Mouse (Mus musculus) midbrain, embryonic 12.5 days (tissue): Measurements from ENCODE around the gene Nt5c3b. TPM values are rescaled to one million over a fixed set of nuclear protein-coding genes. Genes with fewer than 3 reads are reported as not detected.

Source experiments
- ATAC-seq: fragments of 200-750 bp; cut with Nextera tagmentation; 2 replicates; pipeline ENCODE4 v1.8.0; 2017; ENCODE audit warnings: low read depth, moderate TSS enrichment, moderate library complexity; ENCODE audit not compliant: low FRiP score
- H3K27ac ChIP-seq: fragments of 300-500 bp; sonication (generic); replicated peaks from 2 replicates; pipeline ENCODE4 v1.5.1; 2016; ENCODE audit warnings: mild to moderate bottlenecking
- H3K27me3 ChIP-seq: fragments of 300-500 bp; sonication (generic); 2 replicates; pipeline ENCODE4 v1.6.1; 2016; ENCODE audit warnings: mild to moderate bottlenecking
- H3K36me3 ChIP-seq: fragments of 300-500 bp; sonication (generic); 2 replicates; pipeline ENCODE4 v1.6.1; 2016
- H3K4me1 ChIP-seq: fragments of 300-500 bp; sonication (generic); 2 replicates; pipeline ENCODE4 v1.6.1; 2016
- H3K4me2 ChIP-seq: fragments of 300-500 bp; sonication (generic); replicated peaks from 2 replicates; pipeline ENCODE4 v1.6.1; 2016; ENCODE audit warnings: mild to moderate bottlenecking, moderate library complexity
- H3K4me3 ChIP-seq: fragments of 300-500 bp; sonication (generic); 2 replicates; pipeline ENCODE4 v1.5.1; 2016; ENCODE audit warnings: mild to moderate bottlenecking
- H3K9ac ChIP-seq: fragments of 300-500 bp; sonication (generic); replicated peaks from 2 replicates; pipeline ENCODE4 v1.6.1; 2016; ENCODE audit warnings: mild to moderate bottlenecking, moderate library complexity
- H3K9me3 ChIP-seq: fragments of 300-500 bp; sonication (generic); 2 replicates; pipeline ENCODE4 v1.6.1; 2016; ENCODE audit warnings: mild to moderate bottlenecking
- WGBS: fragments of 180-500 bp; shearing (Covaris S2); methylation state at CpG from one replicate; pipeline ENCODE4 v1.1.7; 2016; 5-methylcytosine and 5-hydroxymethylcytosine counted together
- polyA plus RNA-seq: library from polyadenylated mRNA; unstranded; fragments of >200 nt; fragmentation: Nextera tagmentation; extraction: Ambion mirVana; gene quantifications from 2 replicates; pipeline ENCODE4 v1.2.1, GENCODE M21; 2016

The Nt5c3b gene
- polyA plus RNA-seq, 1 experiment from 2014 or later: 100.0 TPM

DNA sequence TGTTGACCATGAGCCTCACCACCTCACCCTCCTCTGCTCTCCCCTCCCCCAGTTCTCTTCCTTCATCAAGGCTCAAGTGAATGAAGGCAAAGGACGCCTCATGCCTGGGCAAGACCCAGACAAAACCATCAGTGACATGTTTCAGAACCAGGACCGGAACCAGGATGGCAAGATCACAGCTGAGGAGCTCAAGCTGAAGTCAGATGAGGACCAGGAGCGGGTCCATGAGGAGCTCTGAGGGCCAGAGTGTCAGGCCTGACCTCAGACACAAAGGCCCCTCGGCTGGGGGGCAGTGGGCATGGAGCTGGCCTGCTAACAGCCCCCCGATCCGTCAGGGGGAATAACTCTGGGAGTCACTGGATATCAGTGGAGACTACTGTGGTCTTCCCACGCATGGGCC, 17.8 kb downstream of the Nt5c3b start:
- no peak overlapping the region for H3K4me3 ChIP-seq
- H3K27me3 ChIP-seq: no peaks in the 10 kb centered on the region
- H3K4me2 ChIP-seq: no peak overlapping the region
- no peaks in the 10 kb centered on the region for H3K36me3 ChIP-seq
- ATAC-seq: no peak
- no peaks in the 10 kb centered on the region for H3K9me3 ChIP-seq
- H3K27ac ChIP-seq: no peak overlapping the region
- WGBS: 89% methylated on average over 7 of the region's 7 CpGs
- H3K9ac ChIP-seq: peak overlapping the region; percentile 4; the same call in 1 of the 2 replicates
- H3K4me1 ChIP-seq: peaks cover 5% of the 10 kb centered on the region; the same call in 1 of the 2 replicates

DNA sequence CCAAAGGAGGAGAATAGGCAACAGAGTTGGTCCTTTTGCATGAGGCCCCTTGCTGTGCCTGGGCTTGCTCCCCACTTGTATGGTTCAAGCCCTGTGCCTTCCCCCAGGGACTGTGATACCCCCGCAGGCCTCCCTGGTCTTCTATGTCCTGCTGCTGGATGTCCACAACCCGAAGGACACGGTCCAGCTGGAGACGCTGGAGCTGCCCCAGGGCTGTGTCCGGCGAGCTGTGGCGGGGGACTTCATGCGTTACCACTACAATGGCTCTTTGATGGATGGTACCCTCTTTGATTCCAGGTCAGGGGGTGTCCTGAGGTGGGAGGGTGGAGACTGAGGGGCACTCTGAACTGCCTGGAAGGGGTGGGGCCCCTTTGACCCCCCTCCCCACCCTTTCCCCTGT, 20.1 kb downstream of the Nt5c3b start:
- no peak overlapping the region for H3K4me2 ChIP-seq
- H3K27me3 ChIP-seq: peaks cover 10% of the 10 kb centered on the region
- H3K4me1 ChIP-seq: peaks cover 5% of the 10 kb centered on the region; the same call in 1 of the 2 replicates
- WGBS: 66% methylated on average over 8 of the region's 8 CpGs
- no peak overlapping the region for H3K9ac ChIP-seq
- H3K4me3 ChIP-seq: no peak overlapping the region
- no peaks in the 10 kb centered on the region for H3K36me3 ChIP-seq
- H3K9me3 ChIP-seq: no peaks in the 10 kb centered on the region
- no peak for ATAC-seq
- no peak overlapping the region for H3K27ac ChIP-seq

DNA sequence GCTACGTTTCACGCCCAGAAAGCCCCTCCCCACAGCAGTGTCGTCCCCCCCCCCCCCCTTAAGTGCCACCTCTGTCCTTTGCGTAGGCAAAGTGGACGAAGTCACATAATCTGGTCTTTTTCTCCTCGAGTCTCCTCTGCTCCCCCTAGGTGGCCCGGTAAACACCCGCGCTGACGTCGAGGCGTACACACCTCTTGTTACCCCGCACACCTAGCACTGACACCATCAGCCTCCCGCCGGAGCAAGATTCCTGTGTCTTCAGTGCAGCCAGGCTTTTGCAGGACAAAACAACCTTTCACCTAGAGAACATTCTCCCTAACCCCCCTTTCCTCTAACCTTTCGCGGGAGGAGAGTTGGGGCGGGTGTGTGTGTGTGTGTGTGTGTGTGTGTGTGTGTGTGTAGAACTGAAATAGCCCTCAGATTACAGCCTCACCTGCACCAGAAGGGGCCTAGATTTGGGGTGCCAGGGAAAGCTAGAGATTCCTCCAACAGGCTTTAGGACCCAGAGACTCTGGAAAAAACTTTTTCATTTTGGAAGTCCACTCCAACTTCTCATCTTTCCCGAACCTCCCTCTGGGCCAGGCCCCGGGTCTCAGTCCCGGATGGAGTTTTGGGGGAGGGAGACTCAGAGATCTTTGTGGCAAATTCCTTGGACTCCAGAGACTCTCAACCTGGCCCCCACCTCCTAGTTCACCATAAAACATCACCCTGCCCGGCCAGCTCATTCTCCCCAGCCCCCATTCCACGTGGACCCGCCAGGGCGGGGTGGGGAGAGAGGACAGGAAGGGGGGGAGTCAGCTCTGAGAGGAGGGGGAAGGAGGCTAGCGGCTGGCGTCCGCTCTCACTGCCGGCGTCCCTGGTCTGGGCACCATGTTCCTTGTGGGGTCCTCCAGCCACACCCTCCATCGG, 26.4 kb downstream of the Nt5c3b start, which contains the start of gene Fkbp10:
Gene Fkbp10, plus strand, starts transcription at position 784 of the 909 bp plus-strand sequence.
- H3K4me3 ChIP-seq: peak within 1 kb of the TSS; percentile 57
- peaks cover 19% of the 10 kb centered on the region; the same call in 1 of the 2 replicates for H3K4me1 ChIP-seq
- peak within 1 kb of the TSS; percentile 68 for H3K27ac ChIP-seq
- H3K36me3 ChIP-seq: peaks cover 3% of the 10 kb centered on the region; the same call in 1 of the 2 replicates
- peaks cover 53% of the 10 kb centered on the region for H3K27me3 ChIP-seq
- 0 out of 2 replicates have a peak, but pooled peaks have one; percentile 9 for ATAC-seq
- under 1% methylated on average over 31 of the region's 31 CpGs for WGBS
- peak within 1 kb of the TSS; percentile 67 for H3K9ac ChIP-seq
- H3K9me3 ChIP-seq: no peaks in the 10 kb centered on the region
- H3K4me2 ChIP-seq: peak within 1 kb of the TSS; percentile 63

DNA sequence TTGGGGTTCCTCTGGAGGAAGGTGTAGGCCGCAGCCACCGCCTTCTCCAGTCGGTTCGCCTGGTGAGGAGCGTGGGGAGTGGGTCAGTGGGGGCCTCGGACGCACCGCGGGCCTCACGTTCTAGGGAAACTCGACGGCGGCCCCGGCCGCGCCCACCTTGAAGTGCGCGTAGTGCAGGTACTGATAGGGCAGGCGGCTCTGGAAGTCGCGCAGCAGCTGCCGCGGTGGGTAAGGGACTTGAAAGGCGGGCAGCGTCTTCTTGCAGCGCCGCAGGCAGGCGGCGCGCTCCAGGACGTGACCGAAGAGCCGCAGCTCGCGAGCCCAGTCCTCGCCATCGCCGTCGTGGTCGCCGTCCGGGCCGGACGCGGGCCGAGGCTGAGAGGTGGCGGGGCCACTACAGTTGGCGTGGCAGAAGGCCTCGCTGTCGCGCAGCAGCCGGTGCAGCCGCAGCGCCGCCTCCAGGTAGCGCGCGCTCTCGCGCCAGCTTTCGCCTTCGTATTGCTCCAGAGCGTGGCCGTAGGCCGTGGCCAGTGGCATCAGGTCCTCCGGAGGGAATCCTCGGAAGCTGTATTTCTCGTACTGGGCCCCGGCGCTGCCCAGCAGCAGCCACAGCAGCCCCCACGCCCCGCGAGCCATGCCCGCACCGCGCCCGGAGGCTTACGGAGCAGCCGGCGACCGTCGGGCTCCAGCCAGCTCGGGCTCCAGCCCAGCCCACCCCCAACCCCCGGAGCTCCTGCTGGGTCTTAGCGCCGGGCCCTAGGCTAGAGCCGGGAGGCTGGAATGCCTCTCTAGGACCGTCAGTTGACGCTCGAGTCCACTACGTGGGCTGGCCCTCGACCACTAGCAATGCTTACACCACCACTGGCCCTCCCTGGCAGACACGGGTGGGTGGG, 27.3 kb downstream of the Nt5c3b start, which contains the start of gene P3h4:
Gene P3h4, minus strand, starts transcription at position 816 of the 893 bp plus-strand sequence.
- Histone ChIP-seq H3K9me3 (no peaks in the 10 kb centered on the region), H3K36me3 (peaks cover 3% of the 10 kb centered on the region; the same call in 1 of the 2 replicates), H3K27me3 (peaks cover 53% of the 10 kb centered on the region), H3K4me2 (peak within 1 kb of the TSS; percentile 63), H3K27ac (peak within 1 kb of the TSS; percentile 68), H3K4me3 (peak within 1 kb of the TSS; percentile 57), H3K4me1 (peaks cover 19% of the 10 kb centered on the region; the same call in 1 of the 2 replicates), H3K9ac (peak within 1 kb of the TSS; percentile 67)
- WGBS: 2% methylated on average over 93 of the region's 93 CpGs
- ATAC-seq: peak; percentile 92

DNA sequence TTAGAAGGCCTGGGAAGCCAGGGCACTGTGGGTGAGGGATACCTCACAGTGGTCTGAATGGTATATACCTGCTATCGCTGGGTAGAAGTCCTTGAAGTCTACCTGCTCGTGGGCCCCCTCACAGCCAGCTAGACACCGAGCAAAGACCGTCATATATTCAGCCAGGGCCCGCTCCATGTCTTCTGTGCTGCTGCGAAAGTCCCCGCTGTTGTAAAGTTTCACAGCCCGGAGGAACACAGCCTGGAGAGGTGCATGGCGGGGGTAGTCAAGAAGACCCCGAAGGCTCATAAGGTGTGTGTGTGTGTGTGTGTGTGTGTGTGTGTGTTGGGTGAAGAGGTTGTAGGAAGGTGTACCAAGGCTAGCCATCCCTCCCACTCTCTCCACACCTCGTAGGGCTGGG, 28.1 kb downstream of the Nt5c3b start:
- H3K4me3 ChIP-seq: peak overlapping the region; percentile 57
- H3K27me3 ChIP-seq: peaks cover 53% of the 10 kb centered on the region
- peaks cover 3% of the 10 kb centered on the region; the same call in 1 of the 2 replicates for H3K36me3 ChIP-seq
- peak overlapping the region; percentile 63 for H3K4me2 ChIP-seq
- H3K9me3 ChIP-seq: no peaks in the 10 kb centered on the region
- WGBS: 80% methylated on average over 11 of the region's 11 CpGs
- H3K4me1 ChIP-seq: peaks cover 19% of the 10 kb centered on the region; the same call in 1 of the 2 replicates
- no peak for ATAC-seq
- H3K27ac ChIP-seq: no peak overlapping the region
- H3K9ac ChIP-seq: peak overlapping the region; percentile 67

DNA sequence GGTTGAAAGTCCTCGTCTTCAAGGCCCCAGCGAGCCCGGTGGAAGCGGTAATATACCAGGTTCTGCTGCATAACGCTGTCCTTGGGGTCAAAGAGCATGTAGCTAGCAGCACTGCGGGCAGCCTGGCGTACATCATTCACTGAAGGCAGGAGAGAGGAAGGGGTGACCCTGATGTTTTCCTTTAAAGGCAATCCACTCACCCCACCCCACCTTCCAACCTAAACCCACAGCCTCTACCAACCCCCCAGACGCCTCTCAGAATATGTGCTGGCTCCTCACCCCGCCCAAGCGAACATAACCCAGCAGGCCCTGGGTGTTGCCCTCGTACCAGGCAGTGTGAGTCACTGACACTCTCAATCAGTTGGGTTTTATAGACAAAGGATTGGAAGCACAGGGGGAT, 29.9 kb downstream of the Nt5c3b start:
- Histone ChIP-seq H3K9ac (no peak overlapping the region), H3K36me3 (peaks cover 3% of the 10 kb centered on the region; the same call in 1 of the 2 replicates), H3K4me2 (no peak overlapping the region), H3K27ac (no peak overlapping the region), H3K27me3 (peaks cover 45% of the 10 kb centered on the region), H3K4me3 (no peak overlapping the region), H3K4me1 (peaks cover 19% of the 10 kb centered on the region; the same call in 1 of the 2 replicates), H3K9me3 (no peaks in the 10 kb centered on the region)
- WGBS: 84% methylated on average over 11 of the region's 11 CpGs
- no peak for ATAC-seq

DNA sequence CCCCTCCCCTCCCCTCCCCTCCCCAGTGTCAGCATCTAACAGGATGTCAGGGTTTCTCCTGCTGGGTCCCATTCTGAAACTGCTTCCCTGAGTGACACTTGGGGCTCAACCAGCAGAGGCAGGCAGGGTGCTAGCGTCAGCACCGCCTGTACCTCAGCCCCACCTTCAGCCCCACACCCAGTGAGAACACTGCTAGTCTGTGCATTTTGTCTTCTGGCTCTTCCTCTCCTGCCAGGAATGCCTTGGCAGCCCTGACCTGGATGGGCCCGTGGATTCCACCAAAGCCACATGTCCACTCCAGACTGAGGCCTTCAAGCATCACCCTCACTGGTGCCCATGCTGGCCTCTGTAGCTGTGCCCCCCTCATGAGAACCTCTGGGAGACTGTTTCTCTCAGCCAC, 31.9 kb downstream of the Nt5c3b start:
- H3K4me3 ChIP-seq: no peak overlapping the region
- peaks cover 9% of the 10 kb centered on the region; the same call in 1 of the 2 replicates for H3K4me1 ChIP-seq
- no peak overlapping the region for H3K4me2 ChIP-seq
- H3K27me3 ChIP-seq: peaks cover 25% of the 10 kb centered on the region
- 88% methylated on average over 3 of the region's 3 CpGs for WGBS
- ATAC-seq: no peak
- H3K36me3 ChIP-seq: peaks cover 3% of the 10 kb centered on the region; the same call in 1 of the 2 replicates
- no peak overlapping the region for H3K27ac ChIP-seq
- no peak overlapping the region for H3K9ac ChIP-seq
- H3K9me3 ChIP-seq: no peaks in the 10 kb centered on the region

DNA sequence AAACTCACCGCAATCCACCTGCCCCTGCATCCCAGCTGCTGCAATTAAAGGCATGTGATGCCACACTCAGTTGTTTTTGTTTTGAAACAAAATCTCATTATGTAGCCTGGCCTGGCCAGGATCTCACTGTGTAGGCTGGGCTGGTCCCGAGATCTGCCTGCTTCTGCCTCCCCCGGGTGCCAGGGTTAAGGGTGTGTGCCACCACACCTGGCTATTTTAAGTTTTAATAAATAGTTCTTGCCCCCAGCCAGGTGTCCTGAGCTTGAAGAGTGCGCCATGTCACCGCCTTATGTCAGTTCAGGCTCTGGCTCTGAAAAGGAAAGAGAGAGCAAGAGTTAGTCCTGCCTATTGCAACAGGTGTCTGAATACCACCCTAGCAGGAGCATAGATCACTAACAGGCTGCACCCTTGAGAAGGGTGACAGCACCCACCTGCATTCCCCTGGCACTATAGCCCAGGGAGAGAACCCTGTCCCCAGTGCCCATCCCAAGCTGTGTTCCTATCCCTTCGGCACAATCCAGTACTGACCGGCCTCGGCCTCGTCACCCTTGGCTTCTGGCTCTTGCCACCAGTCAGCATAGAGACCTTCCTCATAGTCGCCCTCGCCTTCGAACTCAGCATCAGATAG, 32.7 kb downstream of the Nt5c3b start:
- Histone ChIP-seq H3K9ac (no peak overlapping the region), H3K4me3 (no peak overlapping the region), H3K4me1 (peaks cover 7% of the 10 kb centered on the region; the same call in 1 of the 2 replicates), H3K9me3 (no peaks in the 10 kb centered on the region), H3K27me3 (peaks cover 18% of the 10 kb centered on the region), H3K36me3 (peaks cover 3% of the 10 kb centered on the region; the same call in 1 of the 2 replicates), H3K27ac (no peak overlapping the region), H3K4me2 (no peak overlapping the region)
- ATAC-seq: no peak
- 90% methylated on average over 12 of the region's 12 CpGs for WGBS

DNA sequence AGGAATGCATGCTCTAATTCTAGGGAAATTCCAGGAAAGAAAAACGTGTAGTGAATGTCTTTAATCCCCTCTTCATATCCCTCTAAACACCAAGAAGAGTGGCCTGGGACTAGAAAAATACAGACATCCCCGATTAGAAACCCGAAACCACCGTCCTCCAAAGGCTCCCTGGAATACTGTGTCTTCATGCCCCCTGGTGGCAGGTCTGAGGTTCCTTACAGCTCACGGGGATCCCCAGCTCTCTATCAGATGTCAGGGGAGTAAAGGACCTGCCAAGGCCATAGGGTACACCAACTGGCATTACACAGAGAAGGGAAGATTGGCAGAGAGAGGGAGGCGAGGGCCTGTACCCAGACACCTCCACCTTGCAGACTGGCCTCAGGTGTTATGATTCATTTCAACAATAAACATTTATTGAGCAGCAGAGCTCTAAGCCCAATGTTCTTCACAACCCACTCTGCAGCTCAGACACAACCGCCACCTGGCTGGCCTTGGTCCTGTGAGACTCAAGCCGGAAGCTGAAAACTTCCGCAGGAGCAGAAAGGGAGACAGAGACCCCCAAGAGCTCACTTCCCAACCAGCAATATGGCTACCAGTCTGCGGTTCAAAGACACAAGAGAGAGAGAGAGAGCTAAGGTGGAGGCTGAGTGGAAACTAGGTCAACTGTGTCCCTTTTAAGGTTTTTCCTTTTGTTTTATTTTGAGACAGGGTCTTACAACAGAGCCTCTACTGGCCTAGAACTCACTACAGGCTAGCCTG, 33.4 kb downstream of the Nt5c3b start:
- WGBS: 47% methylated on average over 10 of the region's 10 CpGs
- H3K27me3 ChIP-seq: peaks cover 11% of the 10 kb centered on the region
- H3K4me1 ChIP-seq: peaks cover 1% of the 10 kb centered on the region; the same call in 1 of the 2 replicates
- no peak overlapping the region for H3K4me3 ChIP-seq
- no peak overlapping the region for H3K27ac ChIP-seq
- no peaks in the 10 kb centered on the region for H3K9me3 ChIP-seq
- no peak overlapping the region for H3K9ac ChIP-seq
- H3K4me2 ChIP-seq: no peak overlapping the region
- no peak for ATAC-seq
- peaks cover 3% of the 10 kb centered on the region; the same call in 1 of the 2 replicates for H3K36me3 ChIP-seq

DNA sequence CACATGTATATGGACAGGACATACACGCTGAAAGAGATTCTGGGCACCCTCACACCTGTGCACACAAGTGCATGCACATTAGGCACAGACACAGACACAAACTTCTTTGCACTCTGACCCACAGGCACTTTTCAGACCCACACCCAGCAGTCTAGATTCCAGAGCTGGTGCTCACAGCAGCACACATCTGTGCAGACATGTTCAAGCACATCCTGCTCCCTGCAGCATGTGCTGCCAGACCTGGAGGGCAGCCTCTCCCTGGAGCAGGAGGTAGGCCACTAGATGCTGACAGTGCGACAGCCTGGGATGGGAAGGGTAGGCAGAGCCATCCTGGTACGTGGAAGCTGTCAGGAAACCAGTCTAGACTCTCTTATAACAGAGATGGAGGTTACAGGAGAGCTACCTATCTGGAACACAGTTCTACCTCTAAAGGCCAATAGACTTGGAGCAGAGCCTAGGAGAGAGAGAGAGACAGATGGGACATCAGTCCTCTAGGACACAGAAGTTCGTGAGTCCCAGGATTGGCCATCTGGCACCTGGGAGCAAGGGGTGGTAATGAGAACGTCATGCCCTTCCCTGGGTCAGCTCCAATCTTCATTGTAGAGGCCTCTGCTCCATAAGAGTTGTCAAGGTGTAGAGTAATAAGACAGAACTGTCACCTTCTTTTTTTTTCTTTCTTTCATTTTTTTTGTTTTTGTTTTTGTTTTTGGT, 34.5 kb downstream of the Nt5c3b start:
- WGBS: 84% methylated on average over 5 of the region's 5 CpGs
- 0 out of 2 replicates have a peak overlapping the region, but pooled peaks have one; percentile 15 for H3K9ac ChIP-seq
- H3K27me3 ChIP-seq: 0 out of 2 replicates have a peak, but pooled peaks cover under 1% of the 10 kb centered on the region
- H3K4me1 ChIP-seq: peaks cover 3% of the 10 kb centered on the region; the same call in 1 of the 2 replicates
- no peak overlapping the region for H3K4me2 ChIP-seq
- no peak overlapping the region for H3K4me3 ChIP-seq
- H3K36me3 ChIP-seq: peaks cover 3% of the 10 kb centered on the region; the same call in 1 of the 2 replicates
- H3K9me3 ChIP-seq: no peaks in the 10 kb centered on the region
- H3K27ac ChIP-seq: no peak overlapping the region
- ATAC-seq: no peak
